Mouse (Mus musculus) brain, embryonic 14.5 days (tissue): ENCODE data around the gene Ten1. TPM values are rescaled to one million over a fixed set of nuclear protein-coding genes. Genes with fewer than 3 reads are reported as not detected.

Experiments
- DNase-seq: peaks from one replicate; pipeline ENCODE4 v3.0.0-alpha.2; 2011; ENCODE audit warnings: low read depth
- CTCF ChIP-seq: fragments of 200-500 bp; IDR thresholded peaks from 2 replicates; pipeline ENCODE4 v1.5.1; 2012; ENCODE audit warnings: inconsistent platforms, mild to moderate bottlenecking, moderate library complexity, borderline replicate concordance; ENCODE audit not compliant: insufficient read depth, insufficient read length; ENCODE audit errors: extremely low read depth
- POLR2A ChIP-seq: fragments of 200-500 bp; IDR thresholded peaks from 2 replicates; pipeline ENCODE4 v1.6.1; 2012; ENCODE audit warnings: mild to moderate bottlenecking, inconsistent platforms, borderline replicate concordance; ENCODE audit not compliant: poor library complexity, insufficient read depth, insufficient read length, severe bottlenecking; ENCODE audit errors: extremely low read depth
- polyA plus RNA-seq: library from polyadenylated mRNA; depleted of rRNA; stranded (reverse); fragments of >200 nt; gene quantifications from 2 replicates; pipeline ENCODE4 v1.2.3, GENCODE M21; 2012

Gene Ten1
- polyA plus RNA-seq, 1 experiment, result 55.6 TPM

GRCm38 (mm10) chr11:116221931-116222739 lies 23.5 kb downstream of the Ten1 start:
- peak; percentile 32 for DNase-seq
- TF ChIP-seq POLR2A (no peak), CTCF (0 out of 2 replicates have a peak, but pooled peaks have one; percentile 4)

- DNase-seq, result no peak
- TF ChIP-seq CTCF, result no peak
- TF ChIP-seq POLR2A, result no peak
Measured at GRCm38 (mm10) chr11:116222740-116223059, 24.0 kb downstream of the Ten1 start.

GRCm38 (mm10) chr11:116226414-116226813 lies 27.8 kb downstream of the Ten1 start:
- DNase-seq, result peak; percentile 66
- TF ChIP-seq CTCF (peak; percentile 82), POLR2A (no peak)

GRCm38 (mm10) chr11:116228699-116229098 lies 30.0 kb downstream of the Ten1 start:
- TF ChIP-seq CTCF (no peak), POLR2A (no peak)
- no peak for DNase-seq

GRCm38 (mm10) chr11:116232427-116232826 lies 33.8 kb downstream of the Ten1 start:
- no peak for DNase-seq
- no peak for TF ChIP-seq CTCF
- no peak for TF ChIP-seq POLR2A

- TF ChIP-seq POLR2A (no peak), CTCF (no peak)
- no peak for DNase-seq
Measured at GRCm38 (mm10) chr11:116234901-116235300, 36.2 kb downstream of the Ten1 start.

GRCm38 (mm10) chr11:116237742-116238395 lies 39.2 kb downstream of the Ten1 start, which contains the start of gene Evpl:
Gene Evpl, minus strand, starts transcription at chr11:116238077.
- no peak for TF ChIP-seq CTCF
- no peak for TF ChIP-seq POLR2A
- DNase-seq, result no peak

GRCm38 (mm10) chr11:116239797-116240196 lies 41.1 kb downstream of the Ten1 start:
- DNase-seq, result no peak
- TF ChIP-seq CTCF, result no peak
- TF ChIP-seq POLR2A, result no peak

- no peak for DNase-seq
- TF ChIP-seq CTCF (no peak), POLR2A (no peak)
Measured at GRCm38 (mm10) chr11:116241744-116242235, 43.1 kb downstream of the Ten1 start.

- no peak for DNase-seq
- TF ChIP-seq POLR2A (no peak), CTCF (no peak)
Measured at GRCm38 (mm10) chr11:116244580-116244979, 45.9 kb downstream of the Ten1 start.

GRCm38 (mm10) chr11:116245616-116246015 lies 47.0 kb downstream of the Ten1 start:
- no peak for DNase-seq
- TF ChIP-seq CTCF (no peak), POLR2A (no peak)
